Mouse (Mus musculus): ENCODE results near the gene Gbx1.

GRCm38 (mm10) chr5:24553621-24554244 is 26.7 kb upstream of the Gbx1 start:
- no peak for TF ChIP-seq POLR2A (IDR thresholded peaks at IDR 0.05; ENCODE audit: borderline replicate concordance, extremely low read depth, insufficient read depth, insufficient read length, poor library complexity, severe bottlenecking)
- TF ChIP-seq CTCF (IDR thresholded peaks at IDR 0.05; ENCODE audit: borderline replicate concordance, extremely low read depth, insufficient read depth, insufficient read length) = no peak
